Mouse (Mus musculus) liver, postnatal 0 days (tissue): ENCODE results near the gene Selp. TPM values are rescaled to one million over a fixed set of nuclear protein-coding genes. Genes with fewer than 3 reads are reported as not detected.
A peak's percentile ranks its signal among the peaks of the same experiment; 100 is the strongest.

Experiments used
- ATAC-seq: fragments of 200-750 bp; cut with Nextera tagmentation; 2 replicates; pipeline ENCODE4 v1.8.0; 2017; ENCODE audit warnings: mild to moderate bottlenecking, moderate library complexity
- DNase-seq: peaks from one replicate; pipeline ENCODE4 v3.0.0-alpha.2; 2016
- H3K27ac ChIP-seq: fragments of 300-500 bp; sonication (generic); 2 replicates; pipeline ENCODE4 v1.5.1; 2014; ENCODE audit warnings: antibody characterized with exemption, moderate library complexity, mild to moderate bottlenecking, low read depth
- H3K27me3 ChIP-seq: fragments of 300-500 bp; sonication (generic); 2 replicates; pipeline ENCODE4 v1.6.1; 2014; ENCODE audit warnings: low read length, control low read depth, mixed read lengths; ENCODE audit not compliant: insufficient read depth
- H3K36me3 ChIP-seq: fragments of 300-500 bp; sonication (generic); replicated peaks from 2 replicates; pipeline ENCODE4 v1.6.1; 2014; ENCODE audit warnings: mild to moderate bottlenecking, control low read depth, low read length, moderate library complexity, mixed read lengths; ENCODE audit not compliant: insufficient read depth
- H3K4me1 ChIP-seq: fragments of 300-500 bp; sonication (generic); 2 replicates; pipeline ENCODE4 v1.6.1; 2014; ENCODE audit warnings: antibody characterized with exemption, mild to moderate bottlenecking, control low read depth; ENCODE audit not compliant: insufficient read depth
- H3K4me2 ChIP-seq: fragments of 300-500 bp; sonication (generic); 2 replicates; pipeline ENCODE4 v1.6.1; 2014; ENCODE audit warnings: low read depth, mild to moderate bottlenecking, low read length, moderate library complexity, mixed read lengths
- H3K4me3 ChIP-seq: fragments of 300-500 bp; sonication (generic); 2 replicates; pipeline ENCODE4 v1.5.1; 2014; ENCODE audit warnings: low read depth, low read length
- H3K9ac ChIP-seq: fragments of 300-500 bp; sonication (generic); replicated peaks from 2 replicates; pipeline ENCODE4 v1.6.1; 2014; ENCODE audit warnings: mild to moderate bottlenecking, moderate library complexity
- H3K9me3 ChIP-seq: fragments of 300-500 bp; sonication (generic); 2 replicates; pipeline ENCODE4 v1.6.1; 2016; ENCODE audit warnings: mild to moderate bottlenecking, control low read depth, low read length, mixed read lengths
- CTCF ChIP-seq: sonication (generic); IDR thresholded peaks from 2 replicates; pipeline ENCODE4 v1.5.1; 2016; ENCODE audit warnings: antibody characterized with exemption, low read depth
- EP300 ChIP-seq: IDR thresholded peaks from 2 replicates; pipeline ENCODE4 v1.6.1; 2016; ENCODE audit warnings: antibody characterized with exemption, low read depth, mild to moderate bottlenecking
- WGBS: fragments of 180-500 bp; shearing (Covaris S2); extraction: QIAGEN DNeasy Blood & Tissue Kit; methylation state at CpG from one replicate; pipeline ENCODE4 v1.1.7; 2014; ENCODE audit not compliant: insufficient replicate concordance; 5-methylcytosine and 5-hydroxymethylcytosine counted together
- polyA plus RNA-seq: library from polyadenylated mRNA; unstranded; fragments of >200 nt; fragmentation: Nextera tagmentation; extraction: Ambion mirVana; gene quantifications from 2 replicates; pipeline ENCODE4 v1.2.1, GENCODE M21; 2015

The Selp gene
- polyA plus RNA-seq, 1 experiment from 2014 or later: 2.1 TPM

- Histone ChIP-seq H3K27me3 (no peaks in the 10 kb centered on the region), H3K4me2 (no peak overlapping the region), H3K9ac (no peak overlapping the region), H3K27ac (0 out of 2 replicates have a peak overlapping the region, but pooled peaks have one; percentile 40), H3K36me3 (no peaks in the 10 kb centered on the region), H3K4me1 (peaks cover 23% of the 10 kb centered on the region), H3K9me3 (no peaks in the 10 kb centered on the region), H3K4me3 (no peak overlapping the region)
- TF ChIP-seq CTCF: no peak
- no peak for TF ChIP-seq EP300
- WGBS: 65% methylated on average over 2 of the region's 2 CpGs
- ATAC-seq: no peak
- no peak for DNase-seq
Observed at GRCm38 (mm10) chr1:164074606-164075140, 40.4 kb upstream of the Selp start.

- no peak overlapping the region for H3K4me3 ChIP-seq
- no peak overlapping the region for H3K4me2 ChIP-seq
- H3K27me3 ChIP-seq: no peaks in the 10 kb centered on the region
- no peak for DNase-seq
- H3K36me3 ChIP-seq: no peaks in the 10 kb centered on the region
- ATAC-seq: peak; percentile 40; the same call in 1 of the 2 replicates
- peak overlapping the region; percentile 66 for H3K27ac ChIP-seq
- TF ChIP-seq CTCF (no peak), EP300 (no peak)
- H3K9me3 ChIP-seq: no peaks in the 10 kb centered on the region
- WGBS: 83% methylated on average over 1 of the region's 1 CpGs
- peaks cover 17% of the 10 kb centered on the region for H3K4me1 ChIP-seq
- no peak overlapping the region for H3K9ac ChIP-seq
Observed at GRCm38 (mm10) chr1:164075416-164075815, 39.6 kb upstream of the Selp start.

- TF ChIP-seq EP300 (no peak), CTCF (no peak)
- no peaks in the 10 kb centered on the region for H3K27me3 ChIP-seq
- H3K4me3 ChIP-seq: no peak overlapping the region
- DNase-seq (no peak), ATAC-seq (no peak)
- H3K9me3 ChIP-seq: no peaks in the 10 kb centered on the region
- no peak overlapping the region for H3K9ac ChIP-seq
- no peaks in the 10 kb centered on the region for H3K36me3 ChIP-seq
- peak overlapping the region; percentile 55 for H3K27ac ChIP-seq
- H3K4me2 ChIP-seq: no peak overlapping the region
- 33% methylated on average over 1 of the region's 1 CpGs for WGBS
- peaks cover 16% of the 10 kb centered on the region for H3K4me1 ChIP-seq
Observed at GRCm38 (mm10) chr1:164076441-164076840, 38.6 kb upstream of the Selp start.

GRCm38 (mm10) chr1:164077031-164077430 lies 38.0 kb upstream of the Selp start:
- no peaks in the 10 kb centered on the region for H3K9me3 ChIP-seq
- ATAC-seq (no peak), DNase-seq (no peak)
- H3K4me3 ChIP-seq: no peak overlapping the region
- H3K36me3 ChIP-seq: no peaks in the 10 kb centered on the region
- H3K27ac ChIP-seq: no peak overlapping the region
- no peaks in the 10 kb centered on the region for H3K27me3 ChIP-seq
- H3K4me2 ChIP-seq: no peak overlapping the region
- H3K9ac ChIP-seq: no peak overlapping the region
- 39% methylated on average over 3 of the region's 3 CpGs for WGBS
- peaks cover 16% of the 10 kb centered on the region for H3K4me1 ChIP-seq
- TF ChIP-seq CTCF: no peak
- no peak for TF ChIP-seq EP300

- no peak for ATAC-seq
- Histone ChIP-seq H3K27ac (0 out of 2 replicates have a peak overlapping the region, but pooled peaks have one; percentile 13), H3K27me3 (no peaks in the 10 kb centered on the region), H3K9me3 (no peaks in the 10 kb centered on the region), H3K9ac (no peak overlapping the region), H3K36me3 (no peaks in the 10 kb centered on the region), H3K4me1 (peaks cover 16% of the 10 kb centered on the region), H3K4me2 (no peak overlapping the region), H3K4me3 (no peak overlapping the region)
- TF ChIP-seq CTCF (no peak), EP300 (no peak)
- DNase-seq: no peak
- 36% methylated on average over 4 of the region's 4 CpGs for WGBS
Observed at GRCm38 (mm10) chr1:164078323-164078741, 36.7 kb upstream of the Selp start.

- no peak for DNase-seq
- H3K4me2 ChIP-seq: no peak overlapping the region
- 80% methylated on average over 11 of the region's 11 CpGs for WGBS
- ATAC-seq: no peak
- peaks cover 9% of the 10 kb centered on the region for H3K4me1 ChIP-seq
- no peak overlapping the region for H3K9ac ChIP-seq
- no peak overlapping the region for H3K4me3 ChIP-seq
- H3K9me3 ChIP-seq: no peaks in the 10 kb centered on the region
- H3K36me3 ChIP-seq: no peaks in the 10 kb centered on the region
- H3K27ac ChIP-seq: no peak overlapping the region
- no peak for TF ChIP-seq CTCF
- TF ChIP-seq EP300: no peak
- H3K27me3 ChIP-seq: no peaks in the 10 kb centered on the region
Observed at GRCm38 (mm10) chr1:164079091-164079490, 36.0 kb upstream of the Selp start.

- no peak for TF ChIP-seq EP300
- no peak for TF ChIP-seq CTCF
- Histone ChIP-seq H3K4me1 (no peaks in the 10 kb centered on the region; the same call in 1 of the 2 replicates), H3K9ac (no peak overlapping the region), H3K27ac (no peak overlapping the region), H3K9me3 (no peaks in the 10 kb centered on the region), H3K27me3 (no peaks in the 10 kb centered on the region), H3K36me3 (no peaks in the 10 kb centered on the region), H3K4me3 (no peak overlapping the region), H3K4me2 (no peak overlapping the region)
- no peak for DNase-seq
- 62% methylated on average over 4 of the region's 4 CpGs for WGBS
- no peak for ATAC-seq
Observed at GRCm38 (mm10) chr1:164083046-164083445, 32.0 kb upstream of the Selp start.
